Comparison of ENCODE assay signal across 10 mouse cellular contexts in genomic region chr19:58395785-58396603, GRCm38 (mm10). TPM values are rescaled to one million over a fixed set of nuclear protein-coding genes. Genes with fewer than 3 reads are reported as not detected.
DNase-seq lines count a peak whose midpoint lies in the region; ATAC-seq lines count a peak whose summit lies in the region.
"Had no signal": no experiment of that assay in that cellular context is flagged by ENCODE, and none has a peak within 500 bp of the region (broad histone marks: within the 10 kb centered on the region; RNA-seq: fewer than 3 reads in every experiment).

No protein-coding gene starts in this region.

- H3K9ac ChIP-seq in kidney, embryonic 14.5 days (ENCODE audit: low read depth, low read length): peak overlapping the region; percentile 29; the same call in 1 of the 2 replicates
- H3K9ac ChIP-seq in neural tube, embryonic 13.5 days: peak overlapping the region; percentile 52

- no peaks in the 10 kb centered on the region for H3K36me3 ChIP-seq in kidney, embryonic 14.5 days (ENCODE audit: control insufficient read depth, insufficient read depth, low read length)
- H3K36me3 ChIP-seq in neural tube, embryonic 13.5 days: no peaks in the 10 kb centered on the region

- WGBS in kidney, embryonic 14.5 days: 17% methylated on average over 16 of the region's 16 CpGs
- 43% methylated on average over 16 of the region's 16 CpGs for WGBS in neural tube, embryonic 13.5 days

- no peaks in the 10 kb centered on the region for H3K9me3 ChIP-seq in kidney, embryonic 14.5 days (ENCODE audit: control insufficient read depth, low read length)
- H3K9me3 ChIP-seq in neural tube, embryonic 13.5 days: no peaks in the 10 kb centered on the region

- H3K27ac ChIP-seq in kidney, embryonic 14.5 days (ENCODE audit: low read depth, low read length): peak overlapping the region; percentile 93
- H3K27ac ChIP-seq in neural tube, embryonic 13.5 days (replicated peaks): peak overlapping the region; percentile 84

- peaks cover 29% of the 10 kb centered on the region for H3K4me1 ChIP-seq in kidney, embryonic 14.5 days (ENCODE audit: control insufficient read depth, insufficient read depth, low read length)
- peaks cover 47% of the 10 kb centered on the region for H3K4me1 ChIP-seq in neural tube, embryonic 13.5 days (replicated peaks)

- no peaks in the 10 kb centered on the region for H3K27me3 ChIP-seq in kidney, embryonic 14.5 days (ENCODE audit: control insufficient read depth, insufficient read depth, low read length)
- H3K27me3 ChIP-seq in neural tube, embryonic 13.5 days: no peaks in the 10 kb centered on the region
- H3K27me3 ChIP-seq: CH12.LX had no signal

- no peak overlapping the region for H3K4me3 ChIP-seq in kidney, embryonic 14.5 days (ENCODE audit: low read length)
- H3K4me3 ChIP-seq in neural tube, embryonic 13.5 days: no peak overlapping the region

- no peak for DNase-seq in kidney, adult 8-10 months
- DNase-seq in embryo, embryonic 11 days: peak; percentile 76
- peak; percentile 61 to 72 for DNase-seq in kidney, postnatal 4 days
- DNase-seq in layer of hippocampus, postnatal 36 days: no peak
- DNase-seq in heart, adult 11 months: no peak
- no peak for DNase-seq in urinary bladder, adult 18-20 months (ENCODE audit: low spot score in 2 of 2)
- DNase-seq: lung, adult 2 months had no signal

- peak overlapping the region; percentile 27 for H3K4me2 ChIP-seq in kidney, embryonic 14.5 days (replicated peaks; ENCODE audit: low read depth, low read length)
- peak overlapping the region; percentile 35 for H3K4me2 ChIP-seq in neural tube, embryonic 13.5 days

- ATAC-seq in kidney, embryonic 14.5 days (ENCODE audit: low FRiP score, low TSS enrichment): peak; percentile 73
- ATAC-seq in neural tube, embryonic 13.5 days (ENCODE audit: low read depth): peak; percentile 54; the same call in 1 of the 2 replicates

RNA-seq across cellular contexts. Expression of gene Gfra1, which starts 59.7 kb away (rescaled TPM):
- polyA plus RNA-seq in kidney, embryonic 14.5 days (2014; fragmentation: Nextera tagmentation; extraction: Ambion mirVana): 38.1 and 70.1 TPM in 2 replicates
- polyA plus RNA-seq in neural tube, embryonic 13.5 days (2015; fragmentation: Nextera tagmentation; extraction: Ambion mirVana): 72.7 and 83.3 TPM in 2 replicates
- 10 to 100 TPM; 62.0 to 64.5 TPM for total RNA-seq in layer of hippocampus, postnatal 36 days (2021)
- total RNA-seq: CH12.LX had no signal

Comparison
In these comparisons a context has a peak if more than half of its experiments do, and no peak if none do; other contexts are left out.
1. DNase-seq: peak in embryo, embryonic 11 days (single experiment) and kidney, postnatal 4 days (2 of 2); none in kidney, adult 8-10 months (0 of 2), layer of hippocampus, postnatal 36 days (0 of 2), heart, adult 11 months (single experiment) and urinary bladder, adult 18-20 months (0 of 2).